In genomic region chr17:47792098-47792863, GRCm38 (mm10) we compare ENCODE assay signal across 8 mouse cellular contexts. TPM values are rescaled to one million over a fixed set of nuclear protein-coding genes. Genes with fewer than 3 reads are reported as not detected.
DNase-seq lines count a peak whose midpoint lies in the region; ATAC-seq and TF ChIP-seq lines count a peak whose summit lies in the region.

No protein-coding gene starts in this region.

- H3K4me1 ChIP-seq in ES-E14 (ENCODE audit: control insufficient read depth in 2 of 2, insufficient read depth in 2 of 2, low read length in 2 of 2, poor library complexity in 1 of 2), result peaks cover 10 to 45% of the 10 kb centered on the region in 2 experiments
- H3K4me1 ChIP-seq in forebrain, embryonic 12.5 days, result peaks cover 46% of the 10 kb centered on the region

- in situ Hi-C loops in ES-E14 (cut with MboI; ENCODE audit: low sequenced_read_pairs in 2 of 2, unreplicated experiment in 2 of 2), result loop anchor here in 1 of 2 experiments (10.0 kb wide), 1 partner anchor 303 kb away; no protein-coding TSS in a partner anchor

- H3K27me3 ChIP-seq in forebrain, embryonic 12.5 days, result peaks cover 18% of the 10 kb centered on the region

- no peak overlapping the region for H3K4me3 ChIP-seq in ES-E14 (ENCODE audit: insufficient read depth in 1 of 2, low read depth in 1 of 2, low read length in 2 of 2, poor library complexity in 1 of 2, severe bottlenecking in 1 of 2)
- no peak overlapping the region for H3K4me3 ChIP-seq in forebrain, embryonic 12.5 days (replicated peaks)

- peak; percentile 80 for DNase-seq in ES-E14 (ENCODE audit: low read depth, low spot score)
- peak; percentile 83 to 87 for DNase-seq in adrenal gland, postnatal 36 days
- DNase-seq in layer of hippocampus, postnatal 14 days (ENCODE audit: low spot score in 2 of 2), result peak; percentile 43 to 49
- DNase-seq in right cerebral cortex, adult 2 months (ENCODE audit: low spot score in 2 of 2), result peak; percentile 47 to 57

- peak overlapping the region; percentile 31; the same call in 1 of the 2 replicates for H3K9ac ChIP-seq in ES-E14 (ENCODE audit: insufficient read depth, low read depth, low read length, poor library complexity, severe bottlenecking)
- H3K9ac ChIP-seq in forebrain, embryonic 12.5 days, result no peak overlapping the region

- 22% methylated on average over 15 of the region's 15 CpGs for WGBS in forebrain, embryonic 12.5 days

- H3K36me3 ChIP-seq in ES-E14 (ENCODE audit: control insufficient read depth, insufficient read depth, low read length, poor library complexity, severe bottlenecking), result peaks cover 10% of the 10 kb centered on the region; the same call in 1 of the 2 replicates
- no peaks in the 10 kb centered on the region for H3K36me3 ChIP-seq in forebrain, embryonic 12.5 days (replicated peaks)

- peak; percentile 43 for ATAC-seq in forebrain, embryonic 12.5 days (ENCODE audit: low FRiP score)
- peak; percentile 63 to 78 for ATAC-seq in hematopoietic stem cell, adult 5-6 weeks (replicated peaks in 1 of 2; ENCODE audit: insufficient read depth in 1 of 2, low FRiP score in 2 of 2, low TSS enrichment in 1 of 2, low read depth in 1 of 2, poor library complexity in 2 of 2, severe bottlenecking in 2 of 2)
- ATAC-seq in megakaryocyte-erythroid progenitor cell, adult 5-6 weeks (replicated peaks; ENCODE audit: low FRiP score, low TSS enrichment, poor library complexity, severe bottlenecking), result peak; percentile 55; the same call in 1 of the 2 replicates
- ATAC-seq in erythroblast, adult 5-6 weeks (replicated peaks; ENCODE audit: low FRiP score, poor library complexity, severe bottlenecking), result no peak

- H3K27ac ChIP-seq in ES-E14 (ENCODE audit: insufficient read depth, low read depth, low read length, poor library complexity, severe bottlenecking), result no peak overlapping the region
- H3K27ac ChIP-seq in forebrain, embryonic 12.5 days, result no peak overlapping the region

- no peaks in the 10 kb centered on the region for H3K9me3 ChIP-seq in ES-E14 (ENCODE audit: control insufficient read depth, insufficient read depth, low read depth, low read length)
- no peaks in the 10 kb centered on the region for H3K9me3 ChIP-seq in forebrain, embryonic 12.5 days

- no peak overlapping the region for H3K4me2 ChIP-seq in forebrain, embryonic 12.5 days

TF ChIP-seq in ES-E14, 5 proteins besides CTCF, POLR2A, EP300 and RAD21:
- TF ChIP-seq ZC3H11A (IDR thresholded peaks at IDR 0.05; ENCODE audit: borderline replicate concordance, low read depth, low read length) (peak; percentile 60; the same call in 1 of the 2 replicates), CHD2 (IDR thresholded peaks at IDR 0.05; ENCODE audit: low read depth, low read length) (no peak)
TF ChIP-seq in ES-E14: peak in this region for 1.

RNA-seq across cellular contexts. Expression of gene Mdfi, which starts 42.2 kb away (rescaled TPM):
- total RNA-seq in ES-E14 (2012; rRNA removed), result 15.6 and 25.0 TPM in 2 replicates
- total RNA-seq in adrenal gland, postnatal 36 days (2021), result 1 to 10 TPM; 1.4 to 2.4 TPM
- polyA plus RNA-seq in forebrain, embryonic 12.5 days (2016; fragmentation: Nextera tagmentation; extraction: Ambion mirVana), result 7.2 and 9.9 TPM in 2 replicates
- total RNA-seq in hematopoietic stem cell, adult 5-6 weeks (2017), result 27.1 and 33.8 TPM in 2 replicates
- total RNA-seq in layer of hippocampus, postnatal 14 days (2021), result 1 to 10 TPM; 1.4 to 1.8 TPM
- total RNA-seq in megakaryocyte-erythroid progenitor cell, adult 5-6 weeks (2014; fragmentation: Nextera tagmentation), result 1.3 TPM in 1 of 2 replicates, not detected in the other
- 1.8 TPM in 1 of 2 replicates, not detected in the other for total RNA-seq in megakaryocyte-erythroid progenitor cell, adult 5-6 weeks (2017)
- total RNA-seq in erythroblast, adult 5-6 weeks (2015; ENCODE audit: low replicate concordance), result not detected in 2 replicates
- not detected in 2 replicates for total RNA-seq in erythroblast, adult 5-6 weeks (2017; ENCODE audit: low replicate concordance)

RNA-seq across cellular contexts. Expression of gene Tfeb, which starts 55.5 kb away (rescaled TPM):
- 21.0 and 33.0 TPM in 2 replicates for total RNA-seq in ES-E14 (2012; rRNA removed)
- 10 to 100 TPM; 18.6 to 18.9 TPM for total RNA-seq in adrenal gland, postnatal 36 days (2021)
- polyA plus RNA-seq in forebrain, embryonic 12.5 days (2016; fragmentation: Nextera tagmentation; extraction: Ambion mirVana), result 1.7 and 2.4 TPM in 2 replicates
- 7.4 and 10.9 TPM in 2 replicates for total RNA-seq in hematopoietic stem cell, adult 5-6 weeks (2017)
- 10 to 100 TPM; 12.6 to 14.8 TPM for total RNA-seq in layer of hippocampus, postnatal 14 days (2021)
- total RNA-seq in megakaryocyte-erythroid progenitor cell, adult 5-6 weeks (2014; fragmentation: Nextera tagmentation), result 3.8 and 4.2 TPM in 2 replicates
- total RNA-seq in megakaryocyte-erythroid progenitor cell, adult 5-6 weeks (2017), result 3.0 and 8.3 TPM in 2 replicates
- total RNA-seq in erythroblast, adult 5-6 weeks (2015; ENCODE audit: low replicate concordance), result 4.6 and 6.7 TPM in 2 replicates
- total RNA-seq in erythroblast, adult 5-6 weeks (2017; ENCODE audit: low replicate concordance), result 3.8 and 9.4 TPM in 2 replicates
